Mouse (Mus musculus): ENCODE results near the gene Atp5d.

Atp5d gene

GRCm38 (mm10) chr10:80138553-80139438, at the start of gene Atp5d:
Gene Atp5d (plus strand): TSS chr10:80138632.
- DNase-seq (ENCODE audit: inconsistent age in 2 of 2, low spot score in 1 of 2) = peak; percentile 85 to 89

- DNase-seq (ENCODE audit: inconsistent age in 2 of 2, low spot score in 1 of 2) = no peak
These were observed 49.3 kb upstream of the Atp5d start for GRCm38 (mm10) chr10:80089146-80089545.

GRCm38 (mm10) chr10:80091527-80091926, 46.9 kb upstream of the Atp5d start:
- no peak for DNase-seq (ENCODE audit: inconsistent age in 2 of 2, low spot score in 1 of 2)

GRCm38 (mm10) chr10:80092690-80093089, 45.7 kb upstream of the Atp5d start:
- peak in 1 of 2 experiments; percentile 52 for DNase-seq (ENCODE audit: inconsistent age in 2 of 2, low spot score in 1 of 2)

- DNase-seq (ENCODE audit: inconsistent age in 2 of 2, low spot score in 1 of 2) = peak; percentile 71 to 87
These were observed 44.3 kb upstream of the Atp5d start for GRCm38 (mm10) chr10:80094085-80094484.

- peak in 1 of 2 experiments; percentile 60 for DNase-seq (ENCODE audit: inconsistent age in 2 of 2, low spot score in 1 of 2)
These were observed 43.7 kb upstream of the Atp5d start for GRCm38 (mm10) chr10:80094684-80095083.

- peak; percentile 61 to 73 for DNase-seq (ENCODE audit: inconsistent age in 2 of 2, low spot score in 1 of 2)
These were observed 42.9 kb upstream of the Atp5d start for GRCm38 (mm10) chr10:80095547-80095946.

GRCm38 (mm10) chr10:80097275-80097674, 41.2 kb upstream of the Atp5d start:
- DNase-seq (ENCODE audit: inconsistent age in 2 of 2, low spot score in 1 of 2) = peak in 1 of 2 experiments; percentile 53

- peak; percentile 34 to 78 for DNase-seq (ENCODE audit: inconsistent age in 2 of 2, low spot score in 1 of 2)
These were observed 39.8 kb upstream of the Atp5d start for GRCm38 (mm10) chr10:80098630-80099029.

GRCm38 (mm10) chr10:80100982-80101381, 37.5 kb upstream of the Atp5d start:
- peak; percentile 79 to 88 for DNase-seq (ENCODE audit: inconsistent age in 2 of 2, low spot score in 1 of 2)

GRCm38 (mm10) chr10:80102216-80102915, 36.1 kb upstream of the Atp5d start:
- DNase-seq (ENCODE audit: inconsistent age in 2 of 2, low spot score in 1 of 2) = peak; percentile 90 to 94

- DNase-seq (ENCODE audit: inconsistent age in 2 of 2, low spot score in 1 of 2) = no peak
These were observed 35.4 kb upstream of the Atp5d start for GRCm38 (mm10) chr10:80103032-80103431.

GRCm38 (mm10) chr10:80104181-80104580, 34.3 kb upstream of the Atp5d start:
- DNase-seq (ENCODE audit: inconsistent age in 2 of 2, low spot score in 1 of 2) = peak; percentile 65 to 73

GRCm38 (mm10) chr10:80105460-80105859, 33.0 kb upstream of the Atp5d start, which contains the start of gene Sbno2:
Gene Sbno2 (minus strand): TSS chr10:80105571.
- no peak for DNase-seq (ENCODE audit: inconsistent age in 2 of 2, low spot score in 1 of 2)

- no peak for DNase-seq (ENCODE audit: inconsistent age in 2 of 2, low spot score in 1 of 2)
These were observed 32.5 kb upstream of the Atp5d start for GRCm38 (mm10) chr10:80105926-80106325.

GRCm38 (mm10) chr10:80107678-80108077, 30.8 kb upstream of the Atp5d start:
- peak; percentile 73 to 91 for DNase-seq (ENCODE audit: inconsistent age in 2 of 2, low spot score in 1 of 2)

- DNase-seq (ENCODE audit: inconsistent age in 2 of 2, low spot score in 1 of 2) = peak; percentile 93 to 98
These were observed 23.8 kb upstream of the Atp5d start for GRCm38 (mm10) chr10:80114341-80115284.

GRCm38 (mm10) chr10:80115290-80115943, 23.0 kb upstream of the Atp5d start, which contains the start of gene Stk11:
Gene Stk11 (plus strand): TSS chr10:80115803.
- peak; percentile 99 to 100 for DNase-seq (ENCODE audit: inconsistent age in 2 of 2, low spot score in 1 of 2)

- no peak for DNase-seq (ENCODE audit: inconsistent age in 2 of 2, low spot score in 1 of 2)
These were observed 22.5 kb upstream of the Atp5d start for GRCm38 (mm10) chr10:80115944-80116335.

- peak in 1 of 2 experiments; percentile 73 for DNase-seq (ENCODE audit: inconsistent age in 2 of 2, low spot score in 1 of 2)
These were observed 21.9 kb upstream of the Atp5d start for GRCm38 (mm10) chr10:80116563-80116926.
